ENCODE assay signal across 9 mouse cellular contexts in genomic region chr10:82689681-82690211, GRCm38 (mm10). TPM values are rescaled to one million over a fixed set of nuclear protein-coding genes. Genes with fewer than 3 reads are reported as not detected.
DNase-seq lines count a peak whose midpoint lies in the region; ATAC-seq lines count a peak whose summit lies in the region.
"Had no signal": no experiment of that assay in that cellular context is flagged by ENCODE, and none has a peak within 500 bp of the region (broad histone marks: within the 10 kb centered on the region; RNA-seq: fewer than 3 reads in every experiment).

No protein-coding gene starts in this region.

- no peaks in the 10 kb centered on the region for H3K9me3 ChIP-seq in kidney, embryonic 14.5 days (ENCODE audit: control insufficient read depth, low read length)

- no peak for DNase-seq in kidney, postnatal 36 days
- peak; percentile 85 for DNase-seq in NIH3T3 (ENCODE audit: low read depth)
- DNase-seq in heart, adult 9 months (ENCODE audit: low spot score in 2 of 2) = peak; percentile 55 to 62
- peak; percentile 35 for DNase-seq in lung, postnatal 10 days
- no peak for DNase-seq in cerebellum, adult 8-10 months
- no peak for DNase-seq in urinary bladder, postnatal 10 days (ENCODE audit: low spot score)
- DNase-seq in spleen, postnatal 4 days (ENCODE audit: low spot score in 2 of 2) = no peak
- DNase-seq: thymus, postnatal 36 days had no signal

- peak overlapping the region; percentile 74; the same call in 1 of the 2 replicates for H3K27ac ChIP-seq in kidney, embryonic 14.5 days (ENCODE audit: low read depth, low read length)

- peak overlapping the region; percentile 45 for H3K4me2 ChIP-seq in kidney, embryonic 14.5 days (replicated peaks; ENCODE audit: low read depth, low read length)

- no peaks in the 10 kb centered on the region for H3K4me1 ChIP-seq in kidney, embryonic 14.5 days (ENCODE audit: control insufficient read depth, insufficient read depth, low read length)

- no peaks in the 10 kb centered on the region for H3K36me3 ChIP-seq in kidney, embryonic 14.5 days (ENCODE audit: control insufficient read depth, insufficient read depth, low read length)

- no peak overlapping the region for H3K9ac ChIP-seq in kidney, embryonic 14.5 days (ENCODE audit: low read depth, low read length)

- peak; percentile 56; the same call in 1 of the 2 replicates for ATAC-seq in kidney, embryonic 14.5 days (ENCODE audit: low FRiP score, low TSS enrichment)

- 69% methylated on average over 7 of the region's 7 CpGs for WGBS in kidney, embryonic 14.5 days

- peak overlapping the region; percentile 24; the same call in 1 of the 2 replicates for H3K4me3 ChIP-seq in kidney, embryonic 14.5 days (ENCODE audit: low read length)

- H3K27me3 ChIP-seq in kidney, embryonic 14.5 days (ENCODE audit: control insufficient read depth, insufficient read depth, low read length) = no peaks in the 10 kb centered on the region

RNA-seq across cellular contexts. Expression of gene Glt8d2, which starts 0.7 kb away (rescaled TPM):
- polyA plus RNA-seq in kidney, embryonic 14.5 days (2014; fragmentation: Nextera tagmentation; extraction: Ambion mirVana) = 3.0 and 4.0 TPM in 2 replicates

RNA-seq across cellular contexts. Expression of gene Hcfc2, which starts 6.2 kb away (rescaled TPM):
- 25.5 and 27.3 TPM in 2 replicates for polyA plus RNA-seq in kidney, embryonic 14.5 days (2014; fragmentation: Nextera tagmentation; extraction: Ambion mirVana)

Comparison
In these comparisons a context has a peak if more than half of its experiments do, and no peak if none do; other contexts are left out.
1. DNase-seq: peak in NIH3T3 (single experiment), heart, adult 9 months (2 of 2) and lung, postnatal 10 days (single experiment); none in kidney, postnatal 36 days (0 of 2), cerebellum, adult 8-10 months (single experiment), urinary bladder, postnatal 10 days (single experiment) and spleen, postnatal 4 days (0 of 2).